Mouse (Mus musculus) liver, embryonic 13.5 days (tissue): ENCODE measurements around the gene Mmgt2. TPM values are rescaled to one million over a fixed set of nuclear protein-coding genes. Genes with fewer than 3 reads are reported as not detected.
A peak's percentile ranks its signal among the peaks of the same experiment; 100 is the strongest.

Experiments
- ATAC-seq: fragments of 200-750 bp; cut with Nextera tagmentation; 2 replicates; pipeline ENCODE4 v1.8.0; 2017; ENCODE audit warnings: low read depth, mild to moderate bottlenecking, moderate number of reproducible peaks, moderate library complexity
- DNase-seq: peaks from one replicate; pipeline ENCODE4 v3.0.0; 2022
- H3K27ac ChIP-seq: fragments of 300-500 bp; sonication (generic); 2 replicates; pipeline ENCODE4 v1.5.1; 2015; ENCODE audit warnings: moderate library complexity, mild to moderate bottlenecking, inconsistent platforms
- H3K27me3 ChIP-seq: fragments of 300-500 bp; sonication (generic); 2 replicates; pipeline ENCODE4 v1.6.1; 2015; ENCODE audit warnings: mild to moderate bottlenecking, inconsistent platforms
- H3K36me3 ChIP-seq: fragments of 300-500 bp; sonication (generic); 2 replicates; pipeline ENCODE4 v1.6.1; 2015; ENCODE audit warnings: mild to moderate bottlenecking, inconsistent platforms
- H3K4me1 ChIP-seq: fragments of 300-500 bp; sonication (generic); replicated peaks from 2 replicates; pipeline ENCODE4 v1.6.1; 2015; ENCODE audit warnings: inconsistent platforms
- H3K4me2 ChIP-seq: fragments of 300-500 bp; sonication (generic); 2 replicates; pipeline ENCODE4 v1.6.1; 2015; ENCODE audit warnings: inconsistent platforms, mild to moderate bottlenecking, moderate library complexity
- H3K4me3 ChIP-seq: fragments of 300-500 bp; sonication (generic); replicated peaks from 2 replicates; pipeline ENCODE4 v1.5.1; 2015; ENCODE audit warnings: mild to moderate bottlenecking, inconsistent platforms
- H3K9ac ChIP-seq: fragments of 300-500 bp; sonication (generic); 2 replicates; pipeline ENCODE4 v1.6.1; 2015; ENCODE audit warnings: mild to moderate bottlenecking, inconsistent platforms
- H3K9me3 ChIP-seq: fragments of 300-500 bp; sonication (generic); replicated peaks from 2 replicates; pipeline ENCODE4 v1.6.1; 2016; ENCODE audit warnings: inconsistent platforms
- WGBS: fragments of 180-500 bp; shearing (Covaris S2); methylation state at CpG from one replicate; pipeline ENCODE4 v1.1.7; 2015; ENCODE audit not compliant: insufficient replicate concordance; 5-methylcytosine and 5-hydroxymethylcytosine counted together
- polyA plus RNA-seq: library from polyadenylated mRNA; unstranded; fragments of >200 nt; fragmentation: Nextera tagmentation; extraction: Ambion mirVana; gene quantifications from 2 replicates; pipeline ENCODE4 v1.2.1, GENCODE M21; 2015

The Mmgt2 gene
- polyA plus RNA-seq, 1 experiment from 2014 or later, result 12.2 TPM

DNA sequence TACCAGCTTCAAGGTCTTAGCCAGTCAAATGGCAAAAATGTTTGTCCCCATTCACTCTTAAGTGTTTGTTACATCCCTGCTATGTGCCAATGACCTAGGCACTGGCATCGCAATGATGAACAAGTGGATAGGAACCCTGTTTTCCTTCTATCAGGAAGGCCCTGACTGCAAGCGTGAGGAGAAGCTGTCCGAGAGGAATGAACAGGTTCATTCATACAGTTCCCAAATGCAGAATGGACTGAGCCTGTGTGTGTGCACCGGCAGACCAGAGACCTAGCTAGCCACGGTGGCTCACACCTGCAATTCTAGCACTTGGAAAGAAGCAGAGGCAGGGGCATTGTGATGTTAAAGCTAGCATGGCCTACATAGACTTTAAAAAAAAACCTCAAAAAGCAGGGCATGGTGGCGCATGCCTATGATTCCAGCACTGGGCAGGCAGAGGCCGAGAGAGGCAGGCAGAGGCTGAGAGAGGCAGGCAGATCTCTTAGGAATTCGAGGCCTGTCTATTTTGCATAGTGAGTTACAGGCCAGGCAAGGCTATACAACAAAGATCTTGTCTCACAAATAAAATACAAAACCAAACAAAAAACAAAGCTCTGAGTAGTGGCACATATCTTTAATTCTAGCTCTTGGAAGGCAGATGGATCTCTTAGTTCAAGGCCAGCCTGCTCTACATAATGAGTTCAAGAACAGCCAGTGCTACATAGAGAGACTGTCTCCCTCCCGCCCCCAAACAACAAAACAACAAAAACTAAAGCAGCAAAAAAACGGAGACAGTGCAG is 41.1 kb upstream of the Mmgt2 start:
- WGBS, result 73% methylated on average over 10 of the region's 10 CpGs
- Histone ChIP-seq H3K9ac (no peak overlapping the region), H3K9me3 (no peaks in the 10 kb centered on the region), H3K27ac (peak overlapping the region; percentile 95; the same call in 1 of the 2 replicates), H3K36me3 (peaks cover 60% of the 10 kb centered on the region), H3K4me1 (peaks cover 23% of the 10 kb centered on the region), H3K27me3 (no peaks in the 10 kb centered on the region), H3K4me3 (no peak overlapping the region), H3K4me2 (no peak overlapping the region)
- no peak for DNase-seq
- ATAC-seq, result no peak

- Histone ChIP-seq H3K4me1 (peaks cover 23% of the 10 kb centered on the region), H3K4me3 (no peak overlapping the region), H3K27me3 (no peaks in the 10 kb centered on the region), H3K36me3 (peaks cover 60% of the 10 kb centered on the region), H3K9ac (no peak overlapping the region), H3K4me2 (no peak overlapping the region), H3K9me3 (no peaks in the 10 kb centered on the region), H3K27ac (0 out of 2 replicates have a peak overlapping the region, but pooled peaks have one; percentile 95)
- DNase-seq (no peak), ATAC-seq (no peak)
- 85% methylated on average over 1 of the region's 1 CpGs for WGBS
These were observed 40.6 kb upstream of the Mmgt2 start for GRCm38 (mm10) chr11:62607952-62608201.

DNA sequence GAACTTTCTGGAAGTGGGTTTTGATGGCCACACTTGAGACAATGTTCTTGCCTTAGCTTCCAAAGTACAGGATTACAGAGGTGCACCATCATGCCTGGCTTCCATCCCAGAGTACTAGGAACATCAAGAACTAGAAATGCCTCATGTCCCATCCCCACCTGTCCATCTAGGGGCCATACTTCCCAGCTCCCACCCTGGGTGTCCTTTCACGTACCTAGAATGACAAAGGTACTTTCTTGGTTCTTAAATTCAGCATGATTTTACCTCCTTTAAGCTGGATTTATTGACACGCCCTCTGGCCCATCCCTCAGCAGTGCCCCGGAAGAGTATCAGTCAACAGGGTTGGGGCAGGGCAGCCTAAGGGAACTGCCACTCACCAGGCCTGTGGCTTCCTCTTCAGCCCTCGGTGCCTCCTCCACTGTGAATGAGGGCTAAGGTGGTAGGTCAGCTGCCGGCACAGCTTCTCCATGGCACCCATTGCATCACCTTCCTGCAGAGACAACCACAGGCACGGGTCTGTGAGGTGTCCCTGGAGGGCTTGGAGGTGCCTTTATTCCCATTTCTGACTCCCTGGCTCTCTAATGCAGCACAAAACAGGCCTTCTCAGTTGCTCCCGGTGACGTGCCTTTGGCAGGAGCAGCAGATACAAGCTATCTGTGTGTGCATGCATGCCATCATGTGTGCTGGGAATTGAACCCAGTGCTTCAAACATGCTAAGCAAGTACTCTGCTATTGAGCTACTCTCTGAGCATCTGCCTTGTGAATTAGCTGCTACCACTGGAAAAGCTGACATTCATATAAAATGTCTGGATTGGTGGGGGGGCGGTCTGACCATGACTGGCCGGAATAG is 39.4 kb upstream of the Mmgt2 start:
- no peak overlapping the region for H3K4me2 ChIP-seq
- H3K36me3 ChIP-seq, result peaks cover 50% of the 10 kb centered on the region
- DNase-seq (no peak), ATAC-seq (no peak)
- peaks cover 26% of the 10 kb centered on the region for H3K4me1 ChIP-seq
- H3K27ac ChIP-seq, result no peak overlapping the region
- no peaks in the 10 kb centered on the region for H3K9me3 ChIP-seq
- H3K9ac ChIP-seq, result no peak overlapping the region
- WGBS, result 52% methylated on average over 10 of the region's 10 CpGs
- H3K4me3 ChIP-seq, result no peak overlapping the region
- H3K27me3 ChIP-seq, result no peaks in the 10 kb centered on the region

- Histone ChIP-seq H3K36me3 (peaks cover 38% of the 10 kb centered on the region), H3K27ac (no peak overlapping the region), H3K4me1 (peaks cover 18% of the 10 kb centered on the region), H3K9me3 (no peaks in the 10 kb centered on the region), H3K9ac (no peak overlapping the region), H3K4me3 (no peak overlapping the region), H3K27me3 (no peaks in the 10 kb centered on the region), H3K4me2 (no peak overlapping the region)
- DNase-seq (no peak), ATAC-seq (no peak)
- 67% methylated on average over 6 of the region's 6 CpGs for WGBS
These were observed 38.2 kb upstream of the Mmgt2 start for GRCm38 (mm10) chr11:62610304-62610703.

- no peak for DNase-seq
- Histone ChIP-seq H3K4me1 (peaks cover 11% of the 10 kb centered on the region; the same call in 1 of the 2 replicates), H3K36me3 (peaks cover 15% of the 10 kb centered on the region), H3K9ac (no peak overlapping the region), H3K4me3 (no peak overlapping the region), H3K27ac (no peak overlapping the region), H3K4me2 (no peak overlapping the region), H3K9me3 (no peaks in the 10 kb centered on the region), H3K27me3 (no peaks in the 10 kb centered on the region)
- 79% methylated on average over 10 of the region's 10 CpGs for WGBS
- no peak for ATAC-seq
These were observed 35.9 kb upstream of the Mmgt2 start for GRCm38 (mm10) chr11:62612604-62613003.

DNA sequence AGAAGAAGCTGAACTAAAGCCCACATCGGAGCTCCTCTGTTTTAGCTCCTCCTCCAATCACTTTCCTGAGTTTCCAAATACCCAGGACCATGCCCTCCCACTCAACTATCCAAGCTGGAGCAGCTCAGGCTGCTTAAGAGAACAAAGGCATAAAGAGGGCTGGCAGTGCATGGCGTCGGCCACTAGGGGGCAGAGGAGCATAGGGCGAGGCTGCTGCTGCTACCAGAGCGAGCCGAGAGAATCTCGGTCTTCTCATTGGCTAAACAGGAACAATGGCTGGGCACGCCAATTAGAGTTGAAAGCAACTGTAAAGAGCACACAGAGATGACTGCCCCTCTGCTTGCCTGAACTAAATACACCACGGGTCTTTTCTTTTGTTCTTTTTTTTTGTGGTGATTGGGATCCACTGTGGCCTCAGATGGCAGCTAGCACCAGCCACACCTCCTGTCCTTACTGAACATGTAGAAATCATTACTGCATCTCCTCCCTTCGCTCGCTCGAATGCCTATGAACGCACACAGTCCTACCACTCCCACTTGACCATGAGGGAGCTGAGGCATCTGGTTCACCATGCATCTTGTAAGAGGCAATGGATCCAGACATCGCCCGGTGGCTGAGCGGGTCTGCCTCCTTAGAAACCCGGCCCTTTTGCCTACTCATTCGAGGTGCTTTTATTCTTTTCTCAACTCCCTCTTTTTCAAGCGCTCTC is 34.7 kb upstream of the Mmgt2 start:
- H3K27me3 ChIP-seq, result no peaks in the 10 kb centered on the region
- H3K4me2 ChIP-seq, result no peak overlapping the region; the same call in 1 of the 2 replicates
- H3K9ac ChIP-seq, result no peak overlapping the region
- 0 out of 2 replicates have a peak, but pooled peaks cover 4% of the 10 kb centered on the region for H3K36me3 ChIP-seq
- ATAC-seq (peak; percentile 63), DNase-seq (peak; percentile 73)
- H3K9me3 ChIP-seq, result no peaks in the 10 kb centered on the region
- no peak overlapping the region for H3K4me3 ChIP-seq
- peaks cover 11% of the 10 kb centered on the region; the same call in 1 of the 2 replicates for H3K4me1 ChIP-seq
- WGBS, result 36% methylated on average over 19 of the region's 19 CpGs
- no peak overlapping the region for H3K27ac ChIP-seq

- Histone ChIP-seq H3K36me3 (no peaks in the 10 kb centered on the region), H3K4me2 (no peak overlapping the region), H3K4me3 (no peak overlapping the region), H3K27me3 (no peaks in the 10 kb centered on the region), H3K9me3 (no peaks in the 10 kb centered on the region), H3K27ac (no peak overlapping the region), H3K4me1 (peaks cover 11% of the 10 kb centered on the region; the same call in 1 of the 2 replicates), H3K9ac (no peak overlapping the region)
- ATAC-seq, result no peak
- no peak for DNase-seq
- 69% methylated on average over 8 of the region's 8 CpGs for WGBS
These were observed 33.5 kb upstream of the Mmgt2 start for GRCm38 (mm10) chr11:62614876-62615410.

GRCm38 (mm10) chr11:62615456-62615855 is 33.0 kb upstream of the Mmgt2 start:
- Histone ChIP-seq H3K4me1 (peaks cover 11% of the 10 kb centered on the region; the same call in 1 of the 2 replicates), H3K27ac (no peak overlapping the region), H3K4me3 (no peak overlapping the region), H3K9me3 (no peaks in the 10 kb centered on the region), H3K4me2 (no peak overlapping the region), H3K9ac (no peak overlapping the region), H3K36me3 (no peaks in the 10 kb centered on the region), H3K27me3 (no peaks in the 10 kb centered on the region)
- no peak for ATAC-seq
- no peak for DNase-seq
- WGBS, result 83% methylated on average over 4 of the region's 4 CpGs

GRCm38 (mm10) chr11:62621079-62621478 is 27.4 kb upstream of the Mmgt2 start:
- 70% methylated on average over 8 of the region's 8 CpGs for WGBS
- Histone ChIP-seq H3K27ac (no peak overlapping the region), H3K27me3 (no peaks in the 10 kb centered on the region), H3K4me2 (no peak overlapping the region), H3K36me3 (no peaks in the 10 kb centered on the region), H3K4me1 (peaks cover 38% of the 10 kb centered on the region), H3K4me3 (no peak overlapping the region), H3K9ac (no peak overlapping the region), H3K9me3 (no peaks in the 10 kb centered on the region)
- no peak for DNase-seq
- ATAC-seq, result no peak

- Histone ChIP-seq H3K4me3 (no peak overlapping the region), H3K4me1 (peaks cover 40% of the 10 kb centered on the region), H3K27me3 (no peaks in the 10 kb centered on the region), H3K27ac (no peak overlapping the region), H3K9ac (no peak overlapping the region), H3K4me2 (no peak overlapping the region), H3K9me3 (no peaks in the 10 kb centered on the region), H3K36me3 (no peaks in the 10 kb centered on the region)
- no peak for DNase-seq
- WGBS, result 63% methylated on average over 4 of the region's 4 CpGs
- ATAC-seq, result no peak
These were observed 26.7 kb upstream of the Mmgt2 start for GRCm38 (mm10) chr11:62621586-62622283.
